Mouse (Mus musculus) left cerebral cortex, postnatal 25 days (tissue): ENCODE data around the gene Fgfr2. TPM values are rescaled to one million over a fixed set of nuclear protein-coding genes. Genes with fewer than 3 reads are reported as not detected.
A peak's percentile ranks its signal among the peaks of the same experiment; 100 is the strongest.

Experiments
- DNase-seq, 2 experiments: peaks; one replicate each; pipeline ENCODE4 v3.0.0; 2022; ENCODE audit warnings: low spot score in 2 of 2, mixed read lengths in 1 of 2
- intact Hi-C: fragments of 180-260 bp; cut with DNase I; formaldehyde crosslinking; loops from one replicate; pipeline ENCODE4 v1.15.1; 2025
- total RNA-seq, 2 experiments: library from RNA; stranded (reverse); gene quantifications; 2 replicates each; pipeline ENCODE4 v1.2.3; 2021

Fgfr2 gene
- total RNA-seq, 2 experiments from 2014 or later: 37.1 to 42.0 TPM

GRCm38 (mm10) chr7:132373594-132374378, 749.4 kb downstream of the Fgfr2 start:
- DNase-seq: peak in 1 of 2 experiments; percentile 43
- intact Hi-C loops: no loop called here

DNA sequence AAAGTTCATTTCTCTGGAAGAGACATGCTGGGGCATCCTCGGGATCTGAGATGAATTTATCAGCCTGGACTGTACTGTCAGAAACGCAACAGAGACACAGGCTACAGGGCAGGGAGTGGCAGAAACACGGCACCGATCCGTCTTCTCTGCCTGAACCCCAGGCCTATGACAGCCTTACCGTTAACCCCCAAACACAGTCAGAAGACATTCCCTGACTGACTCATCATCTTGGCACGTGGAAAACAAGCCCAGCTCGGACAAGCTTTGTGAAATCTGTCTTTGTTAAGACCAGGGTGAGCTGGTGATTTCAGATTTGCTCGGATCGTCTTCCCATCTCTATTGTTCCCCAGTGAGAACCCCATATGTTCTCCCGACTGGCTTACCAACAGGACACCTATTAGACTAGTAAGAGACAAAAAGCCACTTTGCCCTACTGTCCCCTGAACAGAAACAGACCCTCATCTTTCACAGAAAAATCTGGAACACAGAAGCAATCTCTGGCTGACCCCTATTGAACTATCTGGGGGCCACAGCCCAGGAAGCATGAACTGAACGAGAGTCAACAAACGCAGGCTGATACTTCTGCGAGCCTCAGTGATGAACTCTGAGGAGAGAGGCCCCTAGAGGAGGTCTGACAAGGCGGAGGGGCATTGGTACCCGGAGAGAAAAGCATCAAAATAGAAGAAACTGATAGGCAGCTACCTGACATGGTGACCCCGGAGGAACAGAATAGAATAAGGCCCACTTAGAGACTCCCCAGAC, 750.2 kb downstream of the Fgfr2 start:
- peak in 1 of 2 experiments; percentile 14 for DNase-seq
- intact Hi-C loops: no loop called here

DNA sequence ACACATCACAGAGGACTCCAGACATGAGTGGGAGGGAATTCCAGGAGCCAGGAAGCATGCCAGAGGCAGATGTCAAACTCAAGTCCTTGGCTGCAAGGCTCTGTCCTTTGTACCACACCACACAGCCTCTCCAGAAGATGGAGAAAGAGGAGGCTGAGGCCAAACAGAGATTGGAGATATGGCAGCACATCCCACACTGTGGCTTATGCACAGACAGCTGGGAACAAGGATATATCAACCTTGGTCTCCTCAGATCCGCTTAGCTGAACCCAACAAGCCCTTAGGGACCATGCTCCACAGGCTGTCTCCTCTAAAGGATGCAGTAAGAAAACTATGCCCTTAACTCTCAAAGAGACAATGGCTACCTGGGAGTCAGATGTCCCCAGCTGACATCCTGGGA, 751.3 kb downstream of the Fgfr2 start:
- intact Hi-C loops: no loop called here
- DNase-seq: peak in 1 of 2 experiments; percentile 8

GRCm38 (mm10) chr7:132369784-132370183, 753.4 kb downstream of the Fgfr2 start:
- DNase-seq: no peak
- intact Hi-C loops: no loop called here

DNA sequence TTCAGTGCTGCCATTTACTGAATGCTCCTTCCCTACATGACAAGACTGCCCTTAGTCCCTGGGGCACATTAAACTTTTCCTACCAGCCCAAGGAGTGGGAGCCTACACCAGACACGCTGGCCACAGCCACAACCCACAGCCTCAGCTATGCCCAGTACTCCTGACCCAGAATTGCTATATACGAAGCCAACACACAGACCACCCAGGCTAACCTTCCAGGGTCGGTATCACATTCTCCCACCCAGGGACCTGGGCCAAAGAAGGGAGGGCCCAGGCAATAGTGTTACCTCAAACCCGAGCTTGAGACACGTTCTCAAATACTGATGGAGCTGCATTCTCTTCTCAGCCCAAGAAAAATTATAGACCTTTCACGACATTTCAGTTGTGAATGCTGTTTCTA, 754.3 kb downstream of the Fgfr2 start:
- intact Hi-C loops: no loop called here
- no peak for DNase-seq

DNA sequence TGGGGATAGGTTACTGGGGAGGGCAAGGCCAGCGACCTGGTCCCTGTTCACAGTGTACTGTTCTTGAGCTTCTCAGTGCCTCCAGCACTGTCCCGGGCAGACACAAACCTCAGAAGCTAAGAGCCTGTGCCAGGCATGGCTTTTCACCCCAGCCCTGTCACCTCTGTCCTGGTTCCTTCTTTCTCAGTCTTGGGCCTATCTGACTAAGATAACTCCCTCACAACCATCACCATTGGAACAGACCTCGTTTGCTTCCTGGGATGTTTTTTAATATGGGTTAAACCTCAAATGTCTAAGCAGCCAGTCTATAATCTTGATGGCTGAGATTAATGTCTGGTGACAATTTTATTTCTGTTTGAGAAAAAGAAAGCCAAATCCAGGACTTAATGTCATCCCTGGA, 755.8 kb downstream of the Fgfr2 start:
- intact Hi-C loops: no loop called here
- no peak for DNase-seq

- peak in 1 of 2 experiments; percentile 14 for DNase-seq
- intact Hi-C loops: no loop called here
Observed at GRCm38 (mm10) chr7:132365703-132366384, 757.3 kb downstream of the Fgfr2 start.

- intact Hi-C loops: no loop called here
- DNase-seq: no peak
Observed at GRCm38 (mm10) chr7:132365111-132365510, 758.0 kb downstream of the Fgfr2 start.

DNA sequence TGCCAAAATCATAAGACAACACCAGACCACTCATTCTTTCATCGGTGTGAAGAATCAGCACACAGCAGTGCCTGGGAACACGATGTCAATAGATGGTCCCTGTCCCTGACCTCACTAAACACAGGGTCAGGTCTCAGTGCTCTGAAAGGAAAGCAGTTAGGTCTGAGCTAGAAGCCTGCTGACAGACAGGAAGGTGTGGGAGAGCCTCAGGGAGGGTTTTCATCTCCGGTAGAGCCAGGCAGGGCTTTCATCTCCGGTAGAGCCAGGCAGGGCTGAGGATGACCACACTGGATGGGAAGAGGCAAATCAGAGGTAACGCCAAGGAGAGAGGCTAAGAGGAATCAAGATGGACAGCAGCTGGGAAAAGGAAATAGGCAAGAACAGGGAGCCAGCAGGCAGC, 758.6 kb downstream of the Fgfr2 start:
- no peak for DNase-seq
- intact Hi-C loops: no loop called here

DNA sequence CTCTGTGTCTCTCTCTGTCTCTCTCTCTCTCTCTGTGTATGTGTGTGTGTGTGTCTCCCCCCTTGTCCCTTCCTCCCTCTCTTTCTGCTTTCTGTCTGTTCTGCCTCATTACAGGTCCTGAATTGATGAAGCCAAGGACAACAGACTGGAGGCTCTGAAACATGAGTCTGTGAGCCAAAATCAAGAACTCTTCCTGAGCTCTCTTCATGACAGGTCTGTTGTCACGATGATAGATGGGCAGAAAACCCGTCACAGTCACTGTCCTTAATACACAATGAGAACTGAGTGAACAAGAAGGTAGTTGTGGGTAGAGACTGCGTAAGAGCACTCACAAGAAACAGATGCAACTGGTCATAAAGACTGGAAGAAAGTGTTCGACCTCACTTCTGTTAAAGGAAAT, 762.8 kb downstream of the Fgfr2 start:
- intact Hi-C loops: no loop called here
- no peak for DNase-seq

DNA sequence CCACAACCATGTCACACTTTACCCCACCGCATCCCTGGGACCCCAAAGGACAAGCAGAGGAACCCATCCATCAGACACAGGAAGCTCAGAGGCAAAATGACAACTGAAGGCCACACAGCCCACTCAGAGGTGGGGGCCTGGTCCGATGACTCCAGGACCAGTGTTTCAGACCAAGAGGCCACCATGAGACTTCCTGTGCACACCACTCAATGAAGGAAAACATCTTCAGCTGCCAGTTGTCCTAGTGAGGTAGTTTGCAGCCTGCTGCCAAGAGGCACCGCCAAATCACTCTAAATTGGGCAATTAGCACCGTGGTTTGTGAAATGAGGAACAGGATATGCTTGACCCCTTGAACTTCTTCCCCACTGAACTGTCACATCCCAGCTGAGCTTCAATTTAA, 764.4 kb downstream of the Fgfr2 start:
- intact Hi-C loops: no loop called here
- DNase-seq: no peak

GRCm38 (mm10) chr7:132358250-132358649, 764.9 kb downstream of the Fgfr2 start:
- no peak for DNase-seq
- intact Hi-C loops: no loop called here

- intact Hi-C loops: no loop called here
- no peak for DNase-seq
Observed at GRCm38 (mm10) chr7:132357841-132358237, 765.3 kb downstream of the Fgfr2 start.

DNA sequence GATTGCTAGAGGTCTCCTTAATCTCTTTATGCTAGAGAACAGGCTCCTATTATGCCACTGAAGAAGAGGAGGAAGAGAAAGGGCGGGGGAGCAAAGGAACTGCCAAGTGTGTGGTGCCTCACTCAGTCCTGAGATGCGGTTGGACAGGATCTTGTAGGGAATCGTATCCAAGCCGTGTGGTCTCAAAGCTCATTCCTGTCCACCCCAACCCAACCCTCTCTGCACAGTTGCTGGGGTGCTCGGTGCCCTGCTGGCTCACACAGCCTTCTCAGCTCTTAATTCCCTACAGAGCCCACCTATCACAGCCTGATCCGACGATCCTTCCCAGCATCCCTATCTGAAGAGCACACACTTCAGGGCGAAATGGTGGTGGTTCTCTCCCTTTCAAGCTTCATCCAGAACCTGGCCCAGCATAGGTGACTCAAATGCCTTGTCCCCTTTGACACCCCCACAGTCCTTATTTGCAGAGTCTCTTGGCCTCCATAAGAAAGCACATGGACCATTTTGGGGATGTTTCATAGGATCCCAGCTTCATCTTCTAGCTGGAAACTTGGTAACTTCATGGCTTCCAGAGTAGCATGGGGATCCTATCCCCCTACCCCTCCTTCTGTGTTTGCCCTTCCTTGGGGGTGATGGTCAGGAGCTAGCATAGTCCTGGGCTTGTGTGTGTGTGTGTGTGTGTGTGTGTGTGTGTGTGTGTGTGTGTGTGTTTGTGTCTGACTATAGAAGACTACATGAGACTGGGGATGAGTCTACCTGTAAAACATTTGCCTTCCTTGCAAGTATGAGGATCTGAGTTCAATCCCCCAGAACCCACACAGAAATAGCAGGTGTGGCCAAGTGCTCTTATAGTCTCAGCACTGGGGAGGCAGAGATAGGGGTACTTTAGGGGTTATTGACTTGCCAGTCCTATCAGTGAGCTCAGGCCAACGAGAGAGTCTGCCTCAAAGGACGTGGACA, 766.0 kb downstream of the Fgfr2 start:
- DNase-seq: no peak
- intact Hi-C loops: no loop called here

DNA sequence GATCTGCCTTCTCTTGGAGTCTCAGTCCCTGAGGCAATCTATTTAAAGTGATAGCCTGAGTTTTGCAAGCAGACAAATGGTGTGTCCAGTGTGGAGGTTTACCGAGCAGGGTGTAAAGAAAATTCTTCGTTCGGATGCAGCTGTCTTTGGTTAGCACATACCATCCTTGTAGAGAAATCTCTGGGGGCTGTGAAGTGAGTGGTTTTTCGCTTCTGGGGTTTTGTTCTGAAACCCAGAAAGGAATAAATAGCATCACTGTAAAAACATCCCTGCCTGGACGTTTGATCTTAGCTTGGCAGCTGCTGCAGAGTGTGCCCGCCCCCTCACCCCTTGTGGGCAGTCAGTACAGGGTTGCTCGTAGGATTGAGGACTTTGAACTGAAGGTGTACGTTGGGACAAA, 767.0 kb downstream of the Fgfr2 start:
- peak in 1 of 2 experiments; percentile 73 for DNase-seq
- intact Hi-C loops: no loop called here

DNA sequence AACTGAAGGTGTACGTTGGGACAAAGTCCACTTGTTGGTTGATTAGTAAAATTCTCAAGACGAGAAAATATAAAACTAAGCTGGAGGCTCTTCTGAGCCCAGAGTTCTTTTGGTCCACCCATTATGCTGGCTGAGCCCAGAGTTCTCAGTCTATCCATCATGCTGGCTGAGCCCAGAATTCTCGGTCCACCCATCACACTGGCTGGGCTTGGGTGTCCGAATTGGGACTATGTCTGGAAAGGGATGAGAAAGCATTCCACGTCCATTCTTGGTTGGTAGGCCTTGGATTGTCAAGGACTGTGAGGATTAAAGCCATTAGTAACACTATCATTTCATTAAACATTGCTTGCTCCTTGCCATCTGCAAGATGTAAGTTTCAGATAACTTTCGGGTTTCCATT, 767.4 kb downstream of the Fgfr2 start:
- intact Hi-C loops: no loop called here
- DNase-seq: no peak

DNA sequence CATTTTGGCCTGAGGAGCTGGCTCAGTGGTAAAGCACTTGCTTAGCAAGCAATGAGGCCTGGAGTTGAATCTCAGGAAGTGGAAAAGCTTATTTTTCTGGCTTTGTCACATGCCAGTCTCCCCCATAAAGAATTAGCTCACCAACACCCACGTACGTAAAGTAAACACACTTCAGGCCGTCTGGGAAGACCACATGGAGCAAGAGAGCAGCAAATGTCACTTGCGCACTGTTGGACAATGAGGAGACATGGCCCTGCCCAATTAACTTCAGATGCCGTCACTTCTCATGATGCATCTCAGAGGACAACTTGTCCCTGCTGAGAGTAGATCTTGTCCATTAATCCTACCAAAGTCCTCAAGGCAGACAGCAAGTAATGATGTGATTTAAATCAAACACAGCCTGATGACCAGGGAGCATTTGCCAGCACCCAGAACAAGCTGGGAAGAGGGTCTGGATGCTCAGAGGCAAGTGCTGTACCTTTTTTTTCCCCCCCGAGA, 774.0 kb downstream of the Fgfr2 start:
- intact Hi-C loops: no loop called here

DNA sequence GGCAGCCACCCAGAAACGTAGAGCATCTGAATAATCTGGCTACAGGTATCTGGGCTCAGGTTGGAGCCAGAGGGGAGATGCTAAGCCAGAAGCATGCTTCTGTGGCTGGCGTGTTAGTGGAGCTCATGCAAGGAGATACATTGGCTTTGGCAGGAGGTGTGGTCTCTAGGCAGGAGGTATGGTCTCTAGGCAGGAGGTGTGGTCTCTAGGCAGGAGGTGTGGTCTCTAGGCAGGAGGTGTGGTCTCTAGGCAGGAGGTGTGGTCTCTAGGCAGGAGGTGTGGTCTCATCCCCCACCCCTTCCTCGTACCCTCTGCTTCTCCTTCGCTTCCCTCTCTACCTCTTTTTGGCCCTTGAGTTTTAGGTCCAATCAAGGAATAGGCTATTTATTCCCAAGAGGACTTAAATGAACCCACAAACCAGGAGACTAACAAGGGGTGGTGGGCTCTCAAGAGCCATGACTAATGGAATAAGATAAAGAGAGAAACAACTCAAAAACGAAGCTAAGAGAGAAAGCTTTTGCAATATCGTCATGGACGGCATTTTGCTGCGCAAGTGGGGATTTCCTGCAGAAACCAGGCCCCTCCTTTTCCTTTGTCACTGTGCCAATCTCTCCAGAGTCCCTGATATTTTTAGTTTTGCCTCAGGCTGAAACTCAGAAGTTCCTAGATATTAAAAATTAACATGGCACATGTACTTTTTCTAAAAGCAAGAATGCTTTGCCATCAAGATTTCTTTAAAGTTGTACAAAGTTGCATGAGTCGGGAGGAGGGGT, 775.7 kb downstream of the Fgfr2 start:
- intact Hi-C loops: no loop called here
- DNase-seq: no peak

More for the DNA sequence above, 774.0 kb downstream of the Fgfr2 start:
- DNase-seq: no peak
